Mouse (Mus musculus): ENCODE results near the gene Gm8453. TPM values are rescaled to one million over a fixed set of nuclear protein-coding genes. Genes with fewer than 3 reads are reported as not detected.
"Not testable (repeated sequence)": the region's sequence is repeated elsewhere in the genome, so short reads cannot be mapped to it uniquely, and the experiment has no call there.

Gm8453 gene
- total RNA-seq (2021), result not detected

DNA sequence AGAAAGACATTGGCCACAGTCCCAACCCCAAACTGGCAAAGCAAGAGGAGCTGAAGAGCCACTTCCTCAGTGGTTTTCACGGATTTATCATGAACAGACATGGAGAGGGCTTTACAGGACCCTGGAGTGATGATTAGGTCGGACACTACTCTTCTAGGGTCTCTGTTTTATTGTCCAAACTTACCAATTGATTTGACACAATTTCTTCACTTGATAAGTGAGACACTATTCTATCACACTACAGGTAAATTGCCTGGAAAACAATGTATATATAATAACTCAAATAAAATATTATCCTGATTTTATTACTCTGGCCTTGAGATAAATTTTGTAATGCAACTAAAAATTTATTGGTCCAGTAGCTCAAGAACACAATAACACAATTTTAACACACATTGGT lies at the start of gene Gm8453:
Gm8453 (minus strand) TSS at position 101 of the 400 bp plus-strand sequence.
- intact Hi-C loops (cut with DNase I); DNase-seq: not testable (repeated sequence)

DNA sequence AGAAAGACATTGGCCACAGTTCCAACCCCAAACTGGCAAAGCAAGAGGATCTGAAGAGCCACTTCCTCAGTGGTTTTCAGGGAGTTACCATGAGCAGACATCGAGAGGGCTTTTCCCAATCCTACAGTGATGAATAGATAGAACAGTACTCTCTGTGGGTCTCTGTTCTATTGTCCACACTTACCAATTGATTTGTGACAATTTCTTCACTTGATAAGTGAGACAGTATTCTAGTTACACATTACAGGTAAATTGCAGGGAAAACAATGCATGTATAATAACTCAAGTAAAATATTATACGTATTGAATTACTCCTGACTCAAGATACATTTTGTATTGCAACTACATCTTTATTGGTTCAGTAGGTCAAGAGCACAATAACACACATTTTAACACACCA lies 28.1 kb downstream of the Gm8453 start, which contains the start of gene Gm8653:
Gm8653 (minus strand) TSS at position 101 of the 400 bp plus-strand sequence.
- intact Hi-C loops (cut with DNase I), result not testable (repeated sequence)

DNA sequence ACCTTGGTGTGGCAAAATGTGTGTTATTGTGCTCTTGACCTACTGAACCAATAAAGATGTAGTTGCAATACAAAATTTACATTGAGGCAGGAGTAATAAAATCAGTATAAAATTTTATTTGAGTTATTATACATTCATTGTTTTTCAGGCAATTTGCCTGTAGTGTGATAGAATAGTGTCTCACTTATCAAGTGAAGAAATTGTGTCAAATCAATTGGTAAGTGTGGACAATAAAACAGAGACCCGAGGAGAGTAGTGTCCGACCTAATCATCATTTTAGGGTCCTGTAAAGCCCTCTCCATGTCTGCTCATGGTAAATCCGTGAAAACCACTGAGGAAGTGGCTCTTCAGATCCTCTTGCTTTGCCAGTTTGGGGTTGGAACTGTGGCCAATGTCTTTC lies 40.2 kb downstream of the Gm8453 start, which contains the start of gene Vmn1r143:
Vmn1r143 (plus strand) TSS at position 301 of the 400 bp plus-strand sequence.
- intact Hi-C loops (cut with DNase I); DNase-seq: not testable (repeated sequence)

More for the DNA sequence above, 28.1 kb downstream of the Gm8453 start, which contains the start of gene Gm8653:
- DNase-seq, result not testable (repeated sequence)

Other genes with a start within 250 kb of the Gm8453 start
- not detected for gene Vmn1r137, start 234.9 kb downstream of the Gm8453 start, total RNA-seq (2021)
- not detected for gene Vmn1r138, start 200.6 kb downstream of the Gm8453 start, total RNA-seq (2021)
- not detected for gene Gm6176, start 173.2 kb downstream of the Gm8453 start, total RNA-seq (2021)
- gene Vmn1r139, start 160.4 kb downstream of the Gm8453 start, total RNA-seq (2021), result not detected
- gene Gm16451, start 111.2 kb downstream of the Gm8453 start, total RNA-seq (2021), result not detected
- not detected for gene Gm10666, start 94.7 kb downstream of the Gm8453 start, total RNA-seq (2021)
- not detected for gene Vmn1r142, start 65.4 kb downstream of the Gm8453 start, total RNA-seq (2021)
- gene Vmn1r143, start 40.1 kb downstream of the Gm8453 start, total RNA-seq (2021), result not detected
- not detected for gene Gm8653, start 28.2 kb downstream of the Gm8453 start, total RNA-seq (2021)
- gene Gm4187, start 100.2 kb upstream of the Gm8453 start, total RNA-seq (2021), result not detected
- gene Gm8660, start 141.6 kb upstream of the Gm8453 start, total RNA-seq (2021), result not detected
- gene Vmn1r148, start 184.1 kb upstream of the Gm8453 start, total RNA-seq (2021), result not detected
- not detected for gene Vmn1r149, start 208.7 kb upstream of the Gm8453 start, total RNA-seq (2021)
- gene Gm10665, start 234.6 kb upstream of the Gm8453 start, total RNA-seq (2021), result not detected